Mouse (Mus musculus) cerebellum, adult 8-10 months (tissue): ENCODE results near the gene Mast4.

Experiments used
- DNase-seq: peaks from one replicate; pipeline ENCODE4 v3.0.0; 2022

Mast4 gene

DNA sequence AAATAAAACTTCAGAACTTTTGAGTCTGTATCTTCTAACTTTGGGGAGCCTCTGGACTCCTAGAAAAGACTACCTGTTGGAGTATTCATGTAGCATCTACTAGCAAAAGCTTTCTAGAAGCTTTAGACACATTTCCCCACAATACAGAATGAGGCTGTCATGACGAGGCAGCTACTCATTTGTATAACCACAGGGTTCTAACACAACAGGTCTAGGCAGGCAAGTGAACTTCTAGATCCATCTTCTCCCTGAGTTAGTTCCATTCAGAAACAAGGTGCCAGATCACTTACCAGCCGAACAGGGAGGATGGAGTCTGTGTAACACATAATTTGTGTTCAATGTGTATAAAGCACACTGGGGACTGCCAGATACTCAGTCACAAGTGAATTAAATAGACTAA, 608.4 kb downstream of the Mast4 start:
- DNase-seq: no peak

DNA sequence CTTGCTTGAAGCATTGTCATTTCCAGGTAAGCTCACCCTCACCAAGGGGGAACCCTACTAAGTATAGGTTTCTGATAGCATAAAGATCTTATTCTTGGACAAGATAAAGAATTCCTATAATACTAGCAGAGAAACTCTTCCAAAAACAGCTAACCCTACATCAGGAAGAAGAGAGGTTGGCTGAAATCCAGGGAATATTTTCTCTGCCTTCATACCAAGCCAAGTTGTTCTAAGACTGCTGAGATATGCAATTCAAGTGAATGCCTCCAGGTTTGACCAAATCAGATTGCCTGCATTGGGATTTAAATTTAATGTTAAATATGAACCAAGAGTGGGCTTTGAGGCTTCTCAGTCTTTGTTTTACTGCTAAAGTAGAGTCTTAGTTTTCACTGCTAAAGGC, 608.9 kb downstream of the Mast4 start:
- no peak for DNase-seq

DNA sequence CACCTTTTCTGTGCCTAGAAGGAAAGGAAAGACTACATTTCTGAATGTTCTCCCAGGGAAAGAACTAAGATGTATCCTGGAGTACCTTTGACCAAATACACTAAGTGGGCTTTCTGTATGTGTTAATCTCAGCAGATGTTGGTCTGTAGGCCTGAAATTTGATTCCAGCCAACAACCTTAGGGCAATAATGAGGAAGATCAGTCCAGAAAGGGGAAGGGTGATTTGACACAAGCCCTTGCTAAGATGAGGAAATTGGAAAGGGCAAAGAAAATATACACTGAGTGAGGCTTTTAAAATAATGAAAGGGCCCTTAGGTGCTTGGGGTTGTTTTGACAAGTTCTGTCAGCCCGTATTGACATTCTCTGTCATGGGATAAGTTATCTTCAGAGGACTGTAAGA, 617.3 kb downstream of the Mast4 start:
- no peak for DNase-seq

DNA sequence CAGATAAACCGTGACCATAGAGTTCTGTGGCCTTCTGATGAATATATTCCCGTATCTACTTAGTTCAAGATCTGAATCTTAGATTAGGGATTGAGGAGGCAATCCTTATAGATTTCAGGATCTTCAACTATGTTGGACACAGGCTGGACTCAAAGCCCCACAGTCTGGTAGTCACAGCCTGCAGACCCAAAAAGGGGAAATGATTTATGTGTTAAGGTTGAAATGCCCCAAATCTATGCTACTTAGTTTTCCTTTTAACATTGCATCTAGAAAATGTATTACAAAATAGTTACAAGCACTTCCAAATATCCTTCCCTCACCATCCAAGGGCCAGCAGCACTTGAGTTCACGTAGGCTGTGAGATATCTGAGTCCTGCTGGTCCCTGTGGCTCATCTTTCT, 633.6 kb downstream of the Mast4 start:
- no peak for DNase-seq

DNA sequence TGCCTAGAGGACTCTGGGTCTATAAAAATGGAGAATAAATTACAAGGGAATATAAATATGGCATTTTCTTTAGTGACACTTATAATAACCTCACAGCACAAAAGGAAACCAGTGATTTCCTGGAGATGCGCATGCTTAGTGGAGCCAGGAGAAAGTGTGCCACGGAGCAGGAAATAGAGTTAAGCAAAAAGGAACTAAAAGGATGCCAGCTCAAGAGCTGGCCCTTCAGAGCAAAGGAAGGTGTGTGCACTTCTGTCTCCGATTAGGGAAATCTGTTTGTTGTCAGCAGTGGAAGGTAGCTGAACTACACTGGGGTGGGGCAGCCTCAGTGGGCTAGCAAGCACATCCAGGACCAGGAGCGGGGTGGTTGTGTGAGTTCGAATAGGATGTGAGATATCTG, 634.1 kb downstream of the Mast4 start:
- no peak for DNase-seq

DNA sequence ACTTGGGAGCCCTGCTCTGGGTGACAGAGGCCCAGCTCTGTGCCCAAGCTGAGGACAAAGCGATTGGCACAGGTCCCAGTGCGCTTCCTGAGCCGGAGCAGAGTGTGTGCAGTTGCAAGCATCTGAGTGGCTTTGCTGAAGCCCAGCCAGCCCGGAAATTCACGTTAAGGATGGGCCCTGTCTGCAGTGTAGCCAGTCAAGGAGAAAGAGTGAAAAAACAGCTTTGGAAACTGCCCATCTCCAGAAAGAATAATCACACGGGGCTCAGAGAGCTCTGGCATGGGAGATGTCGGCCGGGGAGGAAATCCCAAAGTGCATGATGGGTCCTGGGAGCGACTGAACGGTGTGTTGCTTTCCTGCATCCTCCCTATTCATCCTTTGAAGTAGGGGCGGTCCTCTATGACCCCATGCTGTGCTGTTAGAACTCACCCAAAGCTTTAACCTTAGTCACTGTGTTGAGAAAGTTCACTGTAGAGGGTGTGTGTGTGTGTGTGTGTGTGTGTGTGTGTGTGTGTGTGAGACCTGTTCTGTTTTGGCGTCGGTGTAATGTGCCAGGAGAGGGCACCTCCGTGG, 635.5 kb downstream of the Mast4 start:
- peak; percentile 10 for DNase-seq

DNA sequence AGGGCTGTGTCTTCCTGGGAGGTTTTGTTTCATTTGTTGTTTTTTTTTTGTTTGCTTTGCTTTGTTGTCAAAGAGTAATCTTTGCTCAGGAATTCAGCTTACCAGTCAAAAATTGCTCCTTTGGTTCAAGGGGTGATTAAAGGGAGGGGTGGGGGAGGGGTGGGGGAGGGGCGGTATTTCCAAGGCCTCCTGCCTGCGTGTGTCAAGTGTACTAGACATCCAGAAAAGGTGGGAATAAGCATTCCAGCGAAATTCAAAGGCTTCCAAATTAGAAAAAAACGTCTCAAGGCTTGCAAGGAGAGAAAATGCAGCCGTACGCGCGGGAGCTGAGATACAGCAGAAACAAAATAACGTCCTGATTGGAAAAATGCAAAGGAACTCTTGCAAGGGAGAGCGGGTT, 636.0 kb downstream of the Mast4 start:
- DNase-seq: no peak

DNA sequence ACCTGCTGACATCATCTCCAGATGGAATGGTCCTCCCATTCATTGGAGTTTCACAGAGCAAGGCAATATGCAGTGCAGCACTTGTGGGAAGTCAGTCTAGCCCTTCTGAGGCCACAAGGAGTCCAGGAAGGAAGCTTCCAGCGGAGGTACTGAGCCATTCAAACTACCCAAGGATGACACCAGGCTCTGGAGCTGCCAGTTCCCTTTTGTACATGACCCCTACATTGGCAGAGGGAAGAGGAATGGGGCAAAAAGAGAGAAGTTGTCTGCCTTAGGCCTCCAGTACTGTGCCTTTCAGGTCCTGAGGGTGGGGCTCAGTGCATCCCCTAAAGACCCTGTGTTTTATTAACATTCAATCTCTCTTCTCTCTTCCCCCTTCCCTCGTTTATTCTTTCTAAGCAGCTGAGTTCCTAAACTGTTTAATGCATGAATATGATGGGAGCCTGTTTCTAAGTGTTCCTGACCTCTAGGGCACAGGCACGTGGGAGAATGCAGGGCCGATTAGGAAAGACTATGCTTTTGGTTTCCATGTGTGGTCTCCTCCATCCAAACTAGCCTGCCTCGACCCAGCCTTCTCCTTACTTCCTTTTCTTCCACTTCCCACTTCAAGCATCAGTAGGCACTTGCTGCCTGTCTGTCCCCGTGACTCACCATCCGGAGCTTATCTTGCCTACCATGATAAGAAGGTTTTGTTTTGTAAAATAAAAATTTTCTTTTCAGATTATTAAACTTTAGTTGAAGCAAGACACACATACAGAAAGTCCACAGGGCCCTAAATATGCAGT, 639.0 kb downstream of the Mast4 start:
- no peak for DNase-seq

DNA sequence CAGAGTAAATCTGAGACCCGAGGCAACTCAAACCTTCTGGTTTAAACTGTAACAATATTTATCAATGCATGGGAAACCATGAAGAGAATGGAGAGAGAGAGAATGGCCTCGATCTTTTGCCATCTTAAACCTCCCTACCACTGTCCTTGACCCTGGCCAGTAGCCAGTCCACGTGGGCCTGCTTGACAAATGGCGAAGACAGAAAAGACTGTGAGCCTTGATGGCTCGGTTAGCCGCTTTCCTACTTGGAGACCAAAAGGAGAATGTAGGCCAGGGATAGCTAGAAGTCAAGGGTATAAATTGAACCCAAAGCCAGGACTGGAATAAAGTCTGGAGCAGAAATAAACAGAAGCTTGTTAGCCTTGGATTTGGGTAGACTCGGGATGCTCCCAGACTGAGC, 640.1 kb downstream of the Mast4 start:
- no peak for DNase-seq

DNA sequence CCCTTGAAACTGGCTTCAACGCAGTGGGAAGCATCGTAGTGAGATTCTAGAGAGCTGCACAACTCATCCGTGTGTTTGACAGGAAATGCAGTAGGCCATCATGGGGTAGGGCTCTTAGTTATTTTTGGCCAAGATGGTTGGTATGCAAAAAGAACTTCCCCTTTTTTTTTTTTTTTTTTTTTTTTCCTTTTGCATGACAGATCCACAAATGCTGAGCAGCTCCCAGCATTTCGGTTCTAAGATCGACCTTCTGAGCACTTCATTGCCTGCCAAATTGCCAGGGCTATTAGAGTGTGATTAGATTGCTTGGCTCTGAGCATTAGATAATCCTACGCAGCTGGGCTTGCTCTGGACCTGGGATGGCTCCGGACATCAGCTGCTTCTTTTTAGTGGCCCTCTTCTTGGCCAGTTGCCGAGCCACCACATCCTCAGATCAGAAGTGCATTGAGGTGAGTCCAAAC, 640.9 kb downstream of the Mast4 start, which contains the start of gene Cd180:
TSS of gene Cd180 (plus strand) at position 218 of the 461 bp plus-strand sequence.
- no peak for DNase-seq

DNA sequence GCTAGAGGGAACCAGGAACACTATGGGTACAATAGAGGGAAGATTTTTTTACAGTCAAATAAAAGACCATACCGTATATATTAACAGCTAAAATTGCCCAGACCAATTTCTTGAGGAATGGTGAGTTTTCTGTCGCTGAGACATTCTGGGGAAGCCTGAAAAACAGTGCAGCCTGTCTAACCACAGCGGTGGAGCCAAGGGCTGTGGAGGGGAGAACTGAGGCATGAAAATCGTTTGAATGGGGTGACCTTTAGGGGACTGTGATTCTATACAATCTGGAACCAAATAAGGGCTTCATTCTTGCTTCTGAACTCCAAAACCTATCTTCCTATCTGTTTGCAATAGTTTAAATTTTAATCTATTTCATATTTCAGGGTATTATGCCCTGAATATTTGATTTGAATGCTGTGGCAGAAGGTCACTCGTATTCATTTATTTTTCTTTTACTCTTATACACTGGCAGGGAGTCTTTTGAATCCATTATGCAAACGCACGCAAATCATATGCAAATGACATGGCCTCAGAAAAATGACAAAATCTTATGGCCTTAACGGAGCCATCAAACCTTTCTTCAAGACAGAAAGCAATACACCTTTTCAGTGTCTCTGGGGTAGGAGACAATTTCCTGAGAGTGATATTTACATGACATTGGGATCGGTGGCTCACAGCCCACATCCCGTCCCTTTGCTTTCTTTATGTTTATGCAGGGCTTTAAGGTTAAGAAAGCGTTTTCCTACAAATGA, 642.7 kb downstream of the Mast4 start:
- DNase-seq: no peak

DNA sequence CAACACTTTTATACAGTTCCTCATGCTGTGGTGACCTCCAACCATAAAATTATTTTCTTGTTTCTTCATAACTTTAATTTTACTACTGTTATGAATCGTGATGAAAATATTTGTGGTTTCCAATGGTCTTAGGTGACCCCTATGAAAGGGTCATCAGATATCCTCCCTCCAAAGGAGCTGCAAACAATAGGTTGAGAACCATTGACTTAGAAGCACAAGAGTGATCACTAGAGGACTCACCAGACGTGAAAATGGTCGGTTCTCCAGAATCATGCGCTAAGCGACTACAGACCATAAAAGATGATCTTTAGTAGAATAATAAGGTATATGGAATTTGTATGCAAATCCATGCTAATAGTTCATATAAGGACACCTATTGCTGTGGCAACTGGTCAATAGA, 644.1 kb downstream of the Mast4 start:
- no peak for DNase-seq

DNA sequence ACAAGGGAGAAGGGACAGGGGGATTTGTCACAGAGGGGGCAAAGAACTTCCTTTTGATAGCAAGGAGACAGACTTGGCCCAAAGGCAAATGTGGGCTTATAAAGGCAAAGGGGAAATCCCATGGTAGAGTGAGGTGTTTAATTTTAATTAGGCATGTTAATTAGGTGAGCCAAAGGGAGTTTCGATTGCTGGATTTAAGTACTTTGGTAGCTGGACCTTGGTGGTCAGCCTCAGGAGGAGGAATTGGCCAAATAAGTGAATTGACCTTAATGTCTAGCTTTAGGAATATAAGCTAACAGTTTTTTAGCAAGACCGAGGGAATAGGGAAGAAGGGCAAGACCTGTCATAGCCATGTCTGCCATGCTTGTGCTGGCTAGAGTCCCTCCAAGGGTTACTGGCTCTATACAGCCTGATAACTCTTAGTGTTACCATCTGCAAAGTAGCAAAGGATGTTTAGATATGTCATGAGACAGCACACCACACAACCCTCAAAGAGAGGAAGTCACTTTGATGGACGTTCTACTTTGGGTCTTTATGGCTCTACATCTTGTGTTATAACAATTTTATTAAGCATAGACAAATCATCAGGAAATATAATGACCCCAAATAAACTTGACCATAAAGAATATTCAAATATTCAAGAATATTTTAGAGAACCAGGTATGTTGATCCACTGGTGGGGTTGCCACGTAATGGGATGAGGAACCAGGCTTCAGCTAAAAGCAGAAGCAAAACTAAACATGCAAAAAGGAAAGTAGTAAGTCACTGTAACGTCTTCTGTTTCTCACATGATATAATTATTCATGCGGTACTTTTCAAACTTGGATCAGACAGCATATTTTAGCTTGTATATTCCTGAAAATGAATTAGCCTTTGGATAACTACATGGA, 644.9 kb downstream of the Mast4 start:
- DNase-seq: no peak

DNA sequence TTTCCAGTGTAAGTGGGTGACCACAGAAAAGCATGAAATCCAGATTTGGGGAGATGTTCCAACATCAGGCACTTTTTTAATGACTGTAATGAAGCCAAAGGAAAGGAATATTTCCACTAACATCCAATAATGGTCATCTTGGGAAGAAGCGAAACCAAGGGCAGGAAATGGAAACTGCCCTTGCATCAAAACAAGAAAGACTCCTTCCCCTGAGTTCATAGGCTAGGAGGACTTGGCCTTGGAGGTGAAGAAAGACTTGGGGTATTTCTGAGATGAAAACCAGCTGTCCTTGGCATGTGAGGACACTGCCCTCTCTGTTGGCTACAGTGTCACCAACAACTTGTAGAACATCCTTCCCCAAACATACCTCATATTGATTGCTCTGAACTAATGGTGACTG, 646.2 kb downstream of the Mast4 start:
- DNase-seq: no peak

DNA sequence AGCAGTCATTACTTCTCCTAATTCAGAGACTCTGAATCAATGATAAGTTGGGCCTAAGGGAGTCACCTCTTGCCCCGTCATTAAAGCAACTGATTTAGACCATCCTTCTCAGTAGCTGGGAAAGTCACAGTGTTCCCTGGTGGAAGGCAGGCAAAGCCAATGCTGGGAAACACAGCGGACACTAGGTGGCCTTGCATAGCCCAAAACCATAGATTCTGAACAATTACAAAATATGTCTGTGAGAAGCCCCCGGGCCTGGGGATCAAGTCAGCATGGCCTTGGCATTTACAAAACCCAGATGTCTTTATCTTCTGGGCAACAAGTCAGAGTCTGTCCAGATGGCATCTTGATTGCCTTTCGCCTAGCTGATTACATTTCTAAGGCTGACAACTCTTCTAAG, 649.4 kb downstream of the Mast4 start:
- DNase-seq: no peak
